Mouse (Mus musculus): ENCODE data around the gene Rgs16.
A peak's percentile ranks its signal among the peaks of the same experiment; 100 is the strongest.

- TF ChIP-seq CTCF (IDR thresholded peaks at IDR 0.05; ENCODE audit: borderline replicate concordance, extremely low read depth, insufficient read depth, insufficient read length) (peak; percentile 91), POLR2A (IDR thresholded peaks at IDR 0.05; ENCODE audit: borderline replicate concordance, extremely low read depth, insufficient read depth, insufficient read length, poor library complexity, severe bottlenecking) (no peak)
These were observed 6.6 kb downstream of the Rgs16 start for GRCm38 (mm10) chr1:153746728-153747127.
